Mouse (Mus musculus): ENCODE data around the gene Naa80.

GRCm38 (mm10) chr9:107555031-107555457 lies 23.6 kb upstream of the Naa80 start:
- TF ChIP-seq CTCF (IDR thresholded peaks at IDR 0.05; ENCODE audit: low read depth) (no peak), EP300 (IDR thresholded peaks at IDR 0.05; ENCODE audit: low read depth) (no peak)

Measured in heart, postnatal 0 days (tissue).